Mouse (Mus musculus) frontal cortex, adult 2 months (tissue): ENCODE data around the gene Sowahb. TPM values are rescaled to one million over a fixed set of nuclear protein-coding genes. Genes with fewer than 3 reads are reported as not detected.

ENCODE experiments used
- DNase-seq, 2 experiments: peaks; one replicate each; pipeline ENCODE4 v3.0.0; 2022; ENCODE audit warnings: low spot score in 1 of 2; ENCODE audit errors: extremely low spot score in 1 of 2
- polyA plus RNA-seq: library from polyadenylated mRNA; depleted of rRNA; stranded (reverse); fragments of >200 nt; gene quantifications from 2 replicates; pipeline ENCODE4 v1.2.3, GENCODE M21; 2012; rRNA removed

The Sowahb gene
- 5.2 and 5.4 TPM in 2 replicates for polyA plus RNA-seq

GRCm38 (mm10) chr5:93044584-93045370 is at the start of gene Sowahb:
Gene Sowahb, minus strand, starts transcription at chr5:93045022.
- peak in 1 of 2 experiments; percentile 70 for DNase-seq

GRCm38 (mm10) chr5:93093638-93094527 is 49.1 kb upstream of the Sowahb start:
- DNase-seq = peak in 1 of 2 experiments; percentile 64

DNA sequence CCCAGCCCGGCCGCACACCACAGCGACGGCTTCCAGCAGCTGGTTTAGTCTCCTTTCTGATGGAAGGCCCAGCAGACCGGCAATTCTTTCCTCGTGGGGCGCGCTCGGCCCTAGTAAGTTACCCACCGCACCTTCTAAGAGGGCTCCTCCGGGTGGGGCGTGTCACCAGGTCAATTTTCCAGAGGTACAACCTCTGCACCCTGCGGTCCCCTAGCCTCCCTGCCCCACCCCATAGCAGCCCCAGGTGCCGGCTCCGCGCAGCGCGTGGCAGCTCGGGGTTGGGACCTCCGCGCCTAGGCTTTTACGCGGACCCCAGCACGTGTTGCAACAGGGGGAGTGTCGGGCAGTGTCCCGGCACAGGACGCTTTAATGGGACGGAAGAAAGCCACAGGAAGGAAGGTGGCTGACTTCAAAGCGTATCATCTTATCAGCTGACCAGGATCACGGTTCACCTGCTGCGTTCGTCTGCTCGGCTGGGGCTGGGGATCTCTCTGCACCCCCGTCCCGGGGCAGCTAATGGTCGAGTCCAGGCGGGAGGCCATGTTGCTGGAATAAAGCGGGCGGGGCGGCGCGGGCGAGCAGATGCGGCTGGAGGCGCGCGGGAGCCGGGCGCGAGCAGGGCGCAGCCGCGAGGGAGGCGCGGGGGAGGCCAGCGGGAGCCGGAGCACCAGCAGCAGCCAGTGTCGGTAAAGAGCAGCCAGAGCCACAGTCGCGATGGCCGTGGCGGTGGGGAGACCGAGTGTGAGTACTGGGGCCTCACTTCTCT is 48.2 kb upstream of the Sowahb start, which contains the start of gene Sept11:
Gene Sept11, plus strand, starts transcription at position 581 of the 766 bp plus-strand sequence.
- DNase-seq = peak; percentile 84 to 96

- peak in 1 of 2 experiments; percentile 57 for DNase-seq
These were observed 47.4 kb upstream of the Sowahb start for GRCm38 (mm10) chr5:93092147-93092781.

- no peak for DNase-seq
These were observed 46.4 kb upstream of the Sowahb start for GRCm38 (mm10) chr5:93091266-93091665.

- no peak for DNase-seq
These were observed 41.1 kb upstream of the Sowahb start for GRCm38 (mm10) chr5:93085900-93086299.

GRCm38 (mm10) chr5:93085015-93085598 is 40.3 kb upstream of the Sowahb start:
- peak in 1 of 2 experiments; percentile 44 for DNase-seq

GRCm38 (mm10) chr5:93079596-93079995 is 34.8 kb upstream of the Sowahb start:
- no peak for DNase-seq

DNA sequence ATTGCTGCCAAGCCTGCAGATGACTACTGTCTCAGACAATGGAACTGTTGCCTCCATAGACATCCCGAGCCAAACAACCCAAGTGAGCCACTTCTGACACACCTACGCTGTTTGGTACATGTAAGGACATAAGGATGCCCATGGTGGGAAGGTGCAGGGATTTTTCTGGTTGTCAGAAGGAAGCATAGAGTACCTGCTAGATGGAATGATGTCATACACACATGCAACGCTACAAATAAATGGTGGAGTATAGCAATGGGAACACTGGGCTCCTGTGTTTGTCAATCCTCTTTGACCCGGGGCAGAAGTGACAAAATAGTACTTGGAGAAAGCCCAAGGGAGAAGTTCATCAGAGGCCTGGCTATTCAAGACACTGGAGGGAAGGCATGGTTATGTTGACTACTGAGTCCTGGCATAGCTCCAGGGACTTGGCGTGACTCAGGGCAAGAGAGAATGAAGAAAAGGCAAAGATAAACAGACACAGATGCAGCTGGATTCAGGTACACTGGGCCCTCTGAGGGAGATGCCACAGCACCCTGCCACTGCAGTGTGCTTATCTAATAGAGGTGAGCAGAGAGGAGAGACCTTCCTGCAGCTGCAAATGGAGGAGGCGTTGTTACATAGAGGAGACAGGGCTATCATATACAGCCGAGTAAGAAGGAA is 33.0 kb upstream of the Sowahb start:
- DNase-seq = no peak

DNA sequence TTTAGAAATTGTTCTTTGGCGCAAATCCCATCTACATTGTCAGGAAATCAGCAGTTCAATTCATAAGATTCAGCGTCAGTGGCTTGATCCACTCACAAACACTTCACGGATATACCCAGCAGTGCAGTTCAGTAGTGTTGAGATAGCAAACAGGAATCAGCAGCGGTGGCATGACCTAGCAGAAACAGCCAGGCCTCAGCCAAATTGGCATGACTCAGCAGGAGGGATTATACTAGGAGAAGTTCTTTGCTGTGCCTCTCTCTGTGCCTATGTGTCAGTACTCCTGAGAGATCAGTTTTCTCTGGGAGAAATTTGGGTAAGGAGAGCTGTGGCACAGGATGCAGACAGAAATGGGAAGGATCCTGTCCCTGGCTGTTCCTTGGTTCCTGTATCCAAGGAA is 16.0 kb upstream of the Sowahb start:
- DNase-seq = no peak

DNA sequence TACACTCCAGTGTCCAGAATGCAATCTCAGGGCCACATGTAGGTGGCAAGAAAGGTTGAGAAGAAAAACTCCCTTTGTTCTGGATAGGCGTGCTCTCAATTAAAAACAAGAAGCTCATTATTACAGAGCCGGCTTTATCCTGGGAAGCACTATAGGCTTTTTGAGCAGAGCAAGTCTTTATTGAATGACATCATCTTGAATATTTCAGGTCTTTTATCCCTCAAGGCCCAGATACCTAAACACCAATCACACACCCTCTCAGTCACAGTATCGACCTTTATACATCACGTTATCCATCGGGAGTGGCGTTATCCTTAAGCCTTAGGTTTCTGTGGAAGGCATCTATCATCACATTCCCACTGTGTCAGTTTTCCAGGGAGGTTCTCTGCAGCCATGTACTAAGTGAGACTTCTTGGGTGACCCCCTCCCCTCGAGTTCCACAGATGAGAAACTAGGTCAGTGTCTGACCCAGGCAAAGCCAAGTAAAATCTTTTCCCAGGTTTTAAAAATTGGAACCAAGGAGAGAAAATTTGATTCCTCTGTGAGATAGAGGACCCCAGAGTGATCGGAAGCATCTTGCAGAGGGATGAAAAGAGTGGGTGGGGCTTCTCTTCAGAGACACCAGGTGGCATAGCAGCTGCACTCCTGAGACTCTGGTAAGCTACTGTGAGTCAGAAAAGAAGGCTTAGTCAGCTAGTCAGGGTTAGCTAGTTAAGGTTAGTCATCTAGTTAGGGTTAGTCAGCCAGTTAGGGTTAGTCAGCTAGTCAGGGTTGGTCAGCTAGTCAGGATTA is 9.0 kb upstream of the Sowahb start:
- peak in 1 of 2 experiments; percentile 26 for DNase-seq

DNA sequence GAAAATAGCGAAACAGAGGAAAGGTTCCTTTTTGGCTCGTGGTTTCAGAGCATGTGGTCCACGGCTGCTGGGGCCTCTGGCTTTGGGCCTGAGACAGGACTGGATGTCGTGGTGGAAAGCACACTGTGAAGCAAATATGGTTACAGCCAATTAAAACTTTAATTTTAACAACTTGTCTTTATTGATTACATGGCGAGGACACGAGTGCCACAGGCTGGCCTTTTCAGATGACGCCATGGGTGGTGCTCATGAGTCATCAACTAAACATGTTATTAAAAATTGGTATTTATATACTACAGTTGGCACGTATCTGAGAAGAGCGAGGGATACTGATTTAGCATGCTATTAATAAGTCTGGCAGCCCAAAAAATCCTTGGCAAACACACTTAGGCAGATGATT is 7.1 kb upstream of the Sowahb start:
- DNase-seq = peak in 1 of 2 experiments; percentile 39

DNA sequence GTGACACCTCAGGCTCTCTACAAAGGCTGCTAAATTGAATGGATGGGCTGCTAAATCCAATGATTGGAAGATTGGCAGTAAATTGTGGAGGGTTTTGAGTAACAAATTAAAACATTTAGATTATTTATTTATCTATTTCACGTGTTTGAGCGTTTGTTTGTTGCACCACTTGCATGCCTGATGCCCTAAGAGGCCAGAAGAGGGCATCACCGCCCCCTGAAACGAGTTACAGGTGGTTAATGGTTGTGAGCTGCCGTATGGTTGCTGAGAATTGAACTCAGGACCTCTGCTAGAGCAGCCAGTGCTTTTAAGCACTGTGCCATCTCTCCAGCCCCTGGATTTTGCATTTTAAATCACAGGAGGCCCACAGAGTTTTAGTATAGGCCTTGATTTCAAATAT is 6.2 kb upstream of the Sowahb start:
- DNase-seq = no peak

GRCm38 (mm10) chr5:93049971-93050370 is 5.1 kb upstream of the Sowahb start:
- DNase-seq = no peak

DNA sequence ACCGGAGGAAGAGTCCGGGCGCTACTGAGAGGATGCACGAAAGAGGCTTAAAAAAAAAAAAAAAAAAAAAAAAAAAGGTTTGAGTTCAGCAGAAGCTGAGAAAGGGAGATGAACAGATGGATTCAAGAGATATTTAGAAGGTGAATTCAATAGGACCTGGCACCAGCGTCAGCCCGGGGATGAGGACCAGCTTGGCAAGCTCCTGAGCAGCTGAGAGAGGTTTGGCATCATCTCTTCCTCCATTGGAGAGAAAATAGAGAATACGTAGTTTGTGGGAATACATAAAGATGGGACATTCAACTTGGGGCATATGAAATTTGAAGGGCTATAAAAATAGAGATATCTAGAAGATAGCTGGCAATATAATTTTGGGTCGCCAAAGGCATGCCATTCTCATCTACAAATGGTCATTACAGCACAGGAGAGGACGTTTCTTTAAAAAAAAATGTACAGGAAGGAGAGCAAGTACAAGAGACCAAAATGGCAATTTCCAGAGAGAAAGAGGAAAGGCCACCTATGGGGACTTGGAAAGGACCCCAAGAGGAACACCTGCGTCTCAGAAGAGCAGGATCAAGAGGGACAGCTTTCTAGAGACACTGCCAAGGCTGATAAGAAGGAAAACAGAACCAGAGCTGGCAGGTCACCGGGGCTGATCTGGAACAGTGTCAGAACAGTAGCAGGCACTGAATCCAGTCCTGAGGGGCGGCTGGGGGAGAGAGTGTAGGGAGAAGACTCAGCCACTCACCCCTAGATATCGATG is 3.8 kb upstream of the Sowahb start:
- no peak for DNase-seq

- DNase-seq = no peak
These were observed 1.6 kb upstream of the Sowahb start for GRCm38 (mm10) chr5:93046306-93046845.

GRCm38 (mm10) chr5:93045371-93045714 is 521 bp upstream of the Sowahb start:
- DNase-seq = no peak
